ENCODE assay signal across 8 mouse cellular contexts in the genomic region with DNA sequence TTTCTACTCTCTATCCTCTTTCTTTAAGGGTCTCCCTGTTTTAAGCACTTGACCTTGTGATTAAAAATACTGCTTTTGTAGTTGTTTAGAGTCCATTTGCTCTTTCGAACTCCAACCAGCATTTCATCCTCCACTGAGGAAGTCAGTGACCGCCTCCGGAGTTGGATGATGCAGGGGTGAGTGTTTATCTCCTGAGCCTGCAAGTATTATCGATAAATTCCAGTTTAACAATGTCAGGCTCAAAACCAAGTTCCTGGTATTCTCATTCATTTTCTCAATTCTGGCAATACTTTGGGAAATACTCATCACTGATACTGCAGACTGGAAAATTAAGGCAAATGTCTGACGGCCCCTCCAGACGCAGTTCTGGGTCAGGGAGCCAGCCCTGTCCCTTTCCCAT. TPM values are rescaled to one million over a fixed set of nuclear protein-coding genes. Genes with fewer than 3 reads are reported as not detected.
DNase-seq lines count a peak whose midpoint lies in the region; ATAC-seq and TF ChIP-seq lines count a peak whose summit lies in the region.

No protein-coding gene starts in this region.

- peak; percentile 22; the same call in 1 of the 2 replicates for ATAC-seq in neural tube, embryonic 11.5 days (ENCODE audit: insufficient read depth, low FRiP score, low TSS enrichment)
- ATAC-seq in limb, embryonic 14.5 days (ENCODE audit: low FRiP score, low read depth): peak; percentile 42; the same call in 1 of the 2 replicates
- ATAC-seq in stomach, embryonic 14.5 days (ENCODE audit: insufficient number of reproducible peaks, insufficient read depth, low FRiP score, low read depth): peak; percentile 19; the same call in 1 of the 2 replicates

- peak overlapping the region; percentile 45 for H3K4me2 ChIP-seq in neural tube, embryonic 11.5 days (ENCODE audit: low read depth)
- H3K4me2 ChIP-seq in limb, embryonic 14.5 days (replicated peaks; ENCODE audit: low read depth, low read length, severe bottlenecking): peak overlapping the region; percentile 54
- peak overlapping the region; percentile 52 for H3K4me2 ChIP-seq in stomach, embryonic 14.5 days (replicated peaks; ENCODE audit: low read depth, low read length)

- H3K9ac ChIP-seq in neural tube, embryonic 11.5 days (ENCODE audit: low read length): peak overlapping the region; percentile 80
- peak overlapping the region; percentile 76 for H3K9ac ChIP-seq in limb, embryonic 14.5 days (ENCODE audit: low read depth, low read length, severe bottlenecking)
- H3K9ac ChIP-seq in stomach, embryonic 14.5 days (replicated peaks; ENCODE audit: low read depth, low read length): peak overlapping the region; percentile 49

- no peaks in the 10 kb centered on the region for H3K9me3 ChIP-seq in neural tube, embryonic 11.5 days (ENCODE audit: control insufficient read depth, low read length)
- H3K9me3 ChIP-seq in limb, embryonic 14.5 days (ENCODE audit: control insufficient read depth, low read length): no peaks in the 10 kb centered on the region
- no peaks in the 10 kb centered on the region for H3K9me3 ChIP-seq in stomach, embryonic 14.5 days (ENCODE audit: control insufficient read depth, low read depth, low read length)

- TF ChIP-seq POLR2A in limb, embryonic 14.5 days (IDR thresholded peaks at IDR 0.05; ENCODE audit: borderline replicate concordance, extremely low read depth, insufficient read depth, insufficient read length): no peak

- peak; percentile 34 for DNase-seq in embryo, embryonic 10 days (ENCODE audit: low spot score)
- DNase-seq in embryo, embryonic 9.5 days (ENCODE audit: extremely low spot score): no peak
- no peak for DNase-seq in neural tube, embryonic 11.5 days (ENCODE audit: low spot score)
- no peak for DNase-seq in neural tube, embryonic 10.5 days (ENCODE audit: extremely low spot score, low spot score)
- DNase-seq in limb, embryonic 14.5 days (ENCODE audit: low spot score): no peak
- no peak for DNase-seq in ovary, postnatal 36 days (ENCODE audit: low spot score)
- DNase-seq in spleen, adult 12 weeks (ENCODE audit: low spot score): no peak

- 11% methylated on average over 6 of the region's 6 CpGs for WGBS in neural tube, embryonic 11.5 days
- 6% methylated on average over 6 of the region's 6 CpGs for WGBS in limb, embryonic 14.5 days
- WGBS in stomach, embryonic 14.5 days: 4% methylated on average over 6 of the region's 6 CpGs

- H3K4me3 ChIP-seq in neural tube, embryonic 11.5 days (ENCODE audit: low read depth, low read length): peak overlapping the region; percentile 57
- peak overlapping the region; percentile 57 for H3K4me3 ChIP-seq in limb, embryonic 14.5 days (replicated peaks; ENCODE audit: low read length)
- H3K4me3 ChIP-seq in stomach, embryonic 14.5 days (ENCODE audit: low read depth, low read length): peak overlapping the region; percentile 53

- no peaks in the 10 kb centered on the region for H3K36me3 ChIP-seq in neural tube, embryonic 11.5 days (ENCODE audit: control insufficient read depth, insufficient read depth, low read length)
- no peaks in the 10 kb centered on the region for H3K36me3 ChIP-seq in limb, embryonic 14.5 days (ENCODE audit: control insufficient read depth, insufficient read depth, low read length)
- no peaks in the 10 kb centered on the region for H3K36me3 ChIP-seq in stomach, embryonic 14.5 days (ENCODE audit: control insufficient read depth, insufficient read depth, low read length)

- H3K27ac ChIP-seq in neural tube, embryonic 11.5 days (ENCODE audit: low read depth, low read length): no peak overlapping the region
- peak overlapping the region; percentile 63 for H3K27ac ChIP-seq in limb, embryonic 14.5 days (replicated peaks; ENCODE audit: low read depth, low read length)
- H3K27ac ChIP-seq in stomach, embryonic 14.5 days (ENCODE audit: low read length): no peak overlapping the region; the same call in 1 of the 2 replicates

- H3K4me1 ChIP-seq in neural tube, embryonic 11.5 days (ENCODE audit: control insufficient read depth, insufficient read depth, low read length): no peaks in the 10 kb centered on the region
- H3K4me1 ChIP-seq in limb, embryonic 14.5 days (ENCODE audit: control insufficient read depth, insufficient read depth, low read length): peaks cover 2% of the 10 kb centered on the region; the same call in 1 of the 2 replicates
- H3K4me1 ChIP-seq in stomach, embryonic 14.5 days (ENCODE audit: control insufficient read depth, insufficient read depth, low read length): no peaks in the 10 kb centered on the region

- no peaks in the 10 kb centered on the region for H3K27me3 ChIP-seq in neural tube, embryonic 11.5 days (ENCODE audit: control insufficient read depth, insufficient read depth, low read length)
- no peaks in the 10 kb centered on the region for H3K27me3 ChIP-seq in limb, embryonic 14.5 days (ENCODE audit: control insufficient read depth, insufficient read depth, low read length)
- no peaks in the 10 kb centered on the region for H3K27me3 ChIP-seq in stomach, embryonic 14.5 days (ENCODE audit: control insufficient read depth, insufficient read depth, low read length)

RNA-seq across cellular contexts. Expression of a gene that starts 13.7 kb away (rescaled TPM):
- 34.7 and 36.0 TPM in 2 replicates for polyA plus RNA-seq in neural tube, embryonic 11.5 days (2014; fragmentation: Nextera tagmentation; extraction: Ambion mirVana)
- polyA plus RNA-seq in limb, embryonic 14.5 days (2012; rRNA removed): 8.0 and 11.1 TPM in 2 replicates
- 32.5 and 34.7 TPM in 2 replicates for polyA plus RNA-seq in limb, embryonic 14.5 days (2014; fragmentation: Nextera tagmentation; extraction: Ambion mirVana)
- polyA plus RNA-seq in stomach, embryonic 14.5 days (2014; fragmentation: Nextera tagmentation; extraction: Ambion mirVana): 33.9 and 34.3 TPM in 2 replicates

RNA-seq across cellular contexts. Expression of a gene that starts 14.4 kb away (rescaled TPM):
- 1.7 and 2.5 TPM in 2 replicates for polyA plus RNA-seq in neural tube, embryonic 11.5 days (2014; fragmentation: Nextera tagmentation; extraction: Ambion mirVana)
- polyA plus RNA-seq in limb, embryonic 14.5 days (2012; rRNA removed): 3.8 and 4.4 TPM in 2 replicates
- 1.5 and 2.2 TPM in 2 replicates for polyA plus RNA-seq in limb, embryonic 14.5 days (2014; fragmentation: Nextera tagmentation; extraction: Ambion mirVana)
- polyA plus RNA-seq in stomach, embryonic 14.5 days (2014; fragmentation: Nextera tagmentation; extraction: Ambion mirVana): 3.5 and 3.6 TPM in 2 replicates
